ENCODE assay signal across 12 mouse cellular contexts in the genomic region with DNA sequence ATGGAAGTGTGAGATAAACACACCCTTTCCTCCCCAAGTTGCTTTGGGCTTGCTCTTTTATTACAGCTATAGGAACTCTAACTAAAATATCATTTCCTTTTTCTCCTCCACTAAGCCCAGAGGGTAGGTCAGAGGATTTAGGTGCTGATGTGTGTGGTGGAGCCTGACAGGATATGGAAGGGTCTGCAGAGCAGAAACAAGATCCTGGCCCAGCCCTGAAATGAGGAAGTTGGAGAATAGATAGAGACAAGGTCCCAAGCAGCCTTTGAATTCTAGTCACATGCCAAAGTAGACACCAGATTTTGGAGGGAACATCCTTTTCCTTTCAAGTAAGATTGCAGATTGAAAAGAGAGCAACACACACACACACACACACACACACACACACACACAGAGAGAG.
"Had no signal": no experiment of that assay in that cellular context is flagged by ENCODE, and none has a peak within 500 bp of the region (broad histone marks: within the 10 kb centered on the region; RNA-seq: fewer than 3 reads in every experiment).

No protein-coding gene starts in this region.

- H3K36me3 ChIP-seq: midbrain, embryonic 10.5 days; midbrain, embryonic 12.5 days; neural tube, embryonic 12.5 days had no signal

- H3K4me3 ChIP-seq: midbrain, embryonic 10.5 days; midbrain, embryonic 12.5 days; neural tube, embryonic 12.5 days had no signal

- H3K9me3 ChIP-seq: midbrain, embryonic 10.5 days; midbrain, embryonic 12.5 days; neural tube, embryonic 12.5 days had no signal

- H3K4me2 ChIP-seq: lung, embryonic 14.5 days; midbrain, embryonic 12.5 days; neural tube, embryonic 12.5 days had no signal

- H3K27ac ChIP-seq: liver, embryonic 14.5 days; midbrain, embryonic 10.5 days; midbrain, embryonic 12.5 days; neural tube, embryonic 12.5 days had no signal

- H3K27me3 ChIP-seq: midbrain, embryonic 12.5 days; neural tube, embryonic 12.5 days had no signal

- DNase-seq: lung, adult 18-20 months; lung, embryonic 14.5 days; lung, postnatal 10 days; lung, postnatal 4 days; midbrain, embryonic 14.5 days; thymus, adult 18-20 months; thymus, postnatal 14 days; thymus, postnatal 36 days had no signal

- H3K9ac ChIP-seq: liver, embryonic 14.5 days; lung, embryonic 14.5 days; midbrain, embryonic 12.5 days; neural tube, embryonic 12.5 days had no signal

- H3K4me1 ChIP-seq: midbrain, embryonic 10.5 days; midbrain, embryonic 12.5 days; neural tube, embryonic 12.5 days had no signal
